Mouse (Mus musculus) right cerebral cortex, adult 2 months (tissue): ENCODE results near the gene Ctnnd2.
"Not testable (repeated sequence)": the region's sequence is repeated elsewhere in the genome, so short reads cannot be mapped to it uniquely, and the experiment has no call there.

Experiments used
- DNase-seq, 2 experiments: peaks; one replicate each; pipeline ENCODE4 v3.0.0; 2021 to 2022; ENCODE audit warnings: low spot score in 2 of 2

Gene Ctnnd2

GRCm38 (mm10) chr15:30172391-30173281 lies at the start of gene Ctnnd2:
Ctnnd2 (plus strand) TSS chr15:30172593.
- DNase-seq = peak; percentile 84 to 86

GRCm38 (mm10) chr15:30130705-30131104 lies 41.7 kb upstream of the Ctnnd2 start:
- DNase-seq = no peak

DNA sequence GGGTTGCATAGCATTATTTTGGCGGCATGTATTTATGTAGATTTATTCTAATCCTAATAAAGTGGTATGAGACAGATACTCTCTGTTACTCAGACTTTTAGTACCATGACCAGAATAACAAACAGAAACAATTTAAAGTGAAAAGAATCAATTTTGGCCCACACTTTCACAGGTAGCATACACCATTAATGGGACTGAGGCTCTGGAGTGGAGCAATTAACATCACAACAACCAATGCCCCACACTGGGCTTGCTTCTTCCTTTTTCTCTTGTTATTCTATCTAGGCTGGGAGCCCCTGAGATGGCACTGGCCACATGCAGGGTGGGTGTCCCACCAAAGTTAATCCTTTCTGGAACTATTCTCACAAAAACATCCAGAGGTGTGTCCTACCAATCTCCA lies 32.8 kb upstream of the Ctnnd2 start:
- not testable (repeated sequence) for DNase-seq

DNA sequence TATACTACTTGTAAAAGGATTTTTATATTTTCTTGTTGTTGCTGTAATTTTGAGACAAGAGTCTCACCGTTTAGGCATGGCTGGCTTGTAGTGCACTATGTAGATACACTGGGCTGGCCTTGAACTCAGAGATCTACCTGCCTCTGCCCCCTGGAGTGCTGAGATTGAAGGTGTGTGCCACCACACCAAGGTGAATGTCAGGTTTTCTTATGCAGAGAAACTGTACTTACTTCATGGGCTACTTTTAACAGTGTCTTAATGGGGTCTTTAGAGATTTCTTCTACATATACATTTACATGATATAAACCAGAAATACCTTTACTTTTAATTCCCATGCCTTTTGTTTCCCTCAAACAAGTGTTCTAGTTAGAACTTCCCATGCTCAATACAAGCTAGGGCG lies 27.0 kb upstream of the Ctnnd2 start:
- no peak for DNase-seq

- no peak for DNase-seq
Observed at GRCm38 (mm10) chr15:30152176-30152575, 20.2 kb upstream of the Ctnnd2 start.

- no peak for DNase-seq
Observed at GRCm38 (mm10) chr15:30157975-30158374, 14.4 kb upstream of the Ctnnd2 start.

DNA sequence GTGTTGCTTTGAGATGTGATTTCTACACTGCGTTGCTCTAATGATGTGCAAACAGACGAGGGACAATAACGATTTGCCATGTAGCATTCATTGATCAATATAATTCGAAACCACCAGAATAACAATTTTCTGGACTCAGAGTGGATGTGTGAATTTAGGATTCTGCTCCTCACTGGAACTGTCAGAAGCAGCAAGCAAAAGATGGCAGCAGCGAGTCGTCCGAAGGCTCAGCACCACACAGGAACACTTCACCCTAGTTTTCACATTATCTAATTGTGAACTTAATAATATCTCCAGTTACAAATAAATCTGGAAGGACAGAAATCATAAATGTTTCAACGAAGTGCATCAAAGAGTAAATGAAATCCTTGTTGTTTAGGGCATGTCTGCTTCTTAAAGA lies 2.4 kb upstream of the Ctnnd2 start:
- peak; percentile 40 to 43 for DNase-seq

GRCm38 (mm10) chr15:30171493-30172195 lies 749 bp upstream of the Ctnnd2 start:
- DNase-seq = peak in 1 of 2 experiments; percentile 37

GRCm38 (mm10) chr15:30173370-30173941 lies 1.1 kb downstream of the Ctnnd2 start:
- peak; percentile 40 to 53 for DNase-seq

DNA sequence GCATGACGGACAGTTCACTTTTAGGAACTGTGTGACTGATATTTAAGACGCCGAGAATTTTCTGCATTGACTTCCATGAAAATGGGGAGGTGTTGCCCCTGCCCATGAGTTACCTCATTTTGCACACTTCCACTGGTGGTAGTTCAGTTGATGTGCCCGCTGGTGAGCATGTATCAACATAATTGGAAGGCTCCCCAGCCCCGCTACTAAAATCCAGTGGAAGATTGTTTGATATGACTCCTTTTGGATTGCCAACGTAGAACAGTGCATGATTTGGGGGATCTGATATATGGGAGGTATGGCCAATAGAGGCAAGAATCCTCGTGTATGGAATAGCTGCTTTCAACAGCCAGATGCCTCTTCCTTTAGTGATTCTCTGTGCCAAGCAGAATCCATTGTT lies 1.9 kb downstream of the Ctnnd2 start:
- DNase-seq = peak in 1 of 2 experiments; percentile 48

- DNase-seq = no peak
Observed at GRCm38 (mm10) chr15:30184020-30184419, 11.6 kb downstream of the Ctnnd2 start.

DNA sequence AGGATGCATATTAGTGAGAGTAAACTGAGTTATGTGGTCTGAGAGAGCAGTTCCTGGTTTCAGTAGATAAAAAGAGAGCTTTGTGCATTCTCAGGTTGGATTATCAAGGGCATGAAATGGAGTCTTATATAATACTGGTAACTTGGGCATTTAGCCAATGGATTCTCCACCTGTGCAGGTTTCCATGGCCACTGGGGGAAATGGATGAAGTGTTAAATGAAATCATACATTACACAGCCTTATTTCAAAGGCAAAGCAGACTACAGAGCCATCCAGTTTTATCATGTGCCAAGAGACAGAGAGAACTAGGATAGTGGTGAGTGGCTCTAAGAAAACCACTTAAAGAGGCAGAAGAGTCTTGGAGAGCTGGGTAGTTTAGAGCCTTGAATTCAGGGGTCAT lies 18.5 kb downstream of the Ctnnd2 start:
- no peak for DNase-seq

DNA sequence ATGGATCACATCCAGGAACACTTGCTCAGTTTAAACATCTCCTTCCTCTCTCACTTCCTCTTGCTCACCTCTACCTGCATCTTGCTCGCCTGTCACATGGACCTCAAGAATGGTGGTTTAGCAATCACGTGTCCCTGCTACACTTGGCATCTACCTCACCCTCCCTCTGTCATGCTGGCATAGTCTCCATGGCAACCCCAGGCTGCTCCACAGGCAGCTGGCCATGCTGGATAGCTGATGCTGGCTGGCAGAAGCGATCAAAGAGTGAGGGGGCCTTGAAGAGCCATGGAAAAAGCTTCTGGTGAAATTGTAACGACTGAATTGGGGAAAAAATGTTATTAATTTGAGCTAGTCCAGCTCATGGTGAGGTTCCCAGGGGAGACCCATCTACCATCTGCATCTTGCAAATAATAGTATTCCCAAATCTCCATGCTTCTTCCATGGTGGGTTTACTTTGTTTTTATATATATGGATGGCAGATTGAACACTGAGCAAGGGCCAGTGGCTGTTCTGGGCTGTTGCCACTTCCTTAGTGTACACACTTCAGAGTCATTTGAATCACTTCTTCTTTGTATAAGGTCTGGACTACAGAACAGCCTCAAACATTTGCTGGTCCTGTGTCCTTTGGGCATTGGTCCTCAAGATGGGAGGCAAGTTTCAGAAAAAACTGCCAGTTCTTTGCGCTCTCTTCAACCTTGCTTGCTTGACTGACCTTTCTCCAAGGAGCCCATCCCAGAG lies 19.7 kb downstream of the Ctnnd2 start:
- DNase-seq = peak in 1 of 2 experiments; percentile 50

DNA sequence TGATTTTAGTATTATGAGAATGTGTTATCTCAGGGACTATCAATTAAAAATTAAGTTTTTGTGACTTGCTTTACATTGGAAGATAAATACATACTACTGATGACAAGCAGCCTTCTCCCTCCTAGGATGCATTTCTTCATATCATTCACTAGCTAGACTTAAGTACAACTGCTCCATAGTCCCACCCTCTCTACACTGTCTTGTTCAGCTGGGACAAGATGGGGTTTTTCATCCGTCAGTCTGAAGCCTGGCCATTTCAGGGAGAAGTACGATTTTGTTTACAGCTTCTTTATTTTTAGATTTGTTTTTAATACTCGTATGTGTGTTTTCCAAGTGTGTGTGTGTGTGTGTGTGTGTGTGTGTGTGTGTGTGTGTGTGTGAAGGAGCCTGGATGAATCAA lies 26.0 kb downstream of the Ctnnd2 start:
- no peak for DNase-seq

GRCm38 (mm10) chr15:30199785-30200184 lies 27.4 kb downstream of the Ctnnd2 start:
- DNase-seq = no peak

DNA sequence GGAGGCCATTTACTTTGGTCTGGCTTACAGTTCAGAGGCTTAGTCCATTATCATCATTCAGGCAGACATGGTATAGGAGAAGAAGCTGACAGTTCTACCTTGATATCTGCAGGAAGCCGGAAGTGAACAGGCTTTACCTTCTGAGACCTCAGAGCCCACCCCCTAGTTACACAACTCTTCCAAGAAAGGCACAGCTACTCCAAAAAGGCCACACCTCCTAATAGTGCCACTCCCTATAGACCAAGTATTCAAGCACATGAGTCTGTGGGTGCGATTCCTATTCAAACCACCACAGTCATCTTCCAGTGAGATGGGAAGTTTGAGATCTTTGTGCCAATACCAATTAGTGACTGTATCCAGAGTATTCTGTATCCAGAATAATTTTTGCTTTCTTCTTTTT lies 28.8 kb downstream of the Ctnnd2 start:
- DNase-seq = no peak

GRCm38 (mm10) chr15:30201617-30202016 lies 29.2 kb downstream of the Ctnnd2 start:
- no peak for DNase-seq

- no peak for DNase-seq
Observed at GRCm38 (mm10) chr15:30212746-30213145, 40.4 kb downstream of the Ctnnd2 start.

DNA sequence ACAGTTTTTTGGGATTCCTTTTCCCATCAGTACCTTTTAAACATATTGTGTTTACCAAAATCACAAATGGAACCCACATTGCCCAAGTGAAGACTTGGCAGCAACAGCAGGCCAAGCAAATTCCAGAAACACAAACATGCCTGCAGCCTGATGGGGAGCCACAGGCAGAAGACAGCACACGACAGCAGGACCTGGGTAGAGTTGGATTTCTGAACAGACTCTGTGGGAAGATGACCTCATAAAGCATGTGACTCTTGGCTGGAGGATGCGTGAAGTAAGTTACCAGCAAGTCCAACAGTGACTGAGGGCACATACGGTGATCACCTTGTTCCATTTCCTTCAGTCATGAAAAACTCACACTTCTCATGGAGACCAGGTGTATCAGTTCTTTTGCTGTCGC lies 43.5 kb downstream of the Ctnnd2 start:
- DNase-seq = no peak

DNA sequence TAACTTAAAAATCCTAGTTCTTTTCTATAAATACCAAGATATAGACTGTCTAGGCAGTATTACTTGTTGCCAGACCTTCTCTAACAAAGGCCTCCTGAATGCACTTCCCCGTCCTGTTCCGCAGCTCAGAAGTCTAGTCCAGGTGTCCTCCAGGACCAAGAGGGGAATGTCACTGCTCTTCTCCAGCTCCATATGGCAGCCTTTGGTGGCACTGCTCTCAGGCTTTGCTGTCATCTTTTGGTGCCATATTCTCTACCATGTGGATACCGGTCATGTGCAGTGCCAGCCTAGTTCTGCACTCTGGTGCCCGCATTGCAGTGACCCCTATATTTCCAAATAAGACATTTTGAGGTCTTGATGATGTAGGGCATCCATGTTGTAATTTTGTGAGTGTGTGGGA lies 56.7 kb downstream of the Ctnnd2 start:
- DNase-seq = no peak

- DNase-seq = no peak
Observed at GRCm38 (mm10) chr15:30235210-30236034, 63.0 kb downstream of the Ctnnd2 start.
